Mouse (Mus musculus) MN1 (cell line): Measurements from ENCODE around the gene Col19a1.

Source experiments
- DNase-seq: peaks from one replicate; pipeline ENCODE4 v3.0.0-alpha.2; 2016; ENCODE audit warnings: low spot score

The Col19a1 gene

DNA sequence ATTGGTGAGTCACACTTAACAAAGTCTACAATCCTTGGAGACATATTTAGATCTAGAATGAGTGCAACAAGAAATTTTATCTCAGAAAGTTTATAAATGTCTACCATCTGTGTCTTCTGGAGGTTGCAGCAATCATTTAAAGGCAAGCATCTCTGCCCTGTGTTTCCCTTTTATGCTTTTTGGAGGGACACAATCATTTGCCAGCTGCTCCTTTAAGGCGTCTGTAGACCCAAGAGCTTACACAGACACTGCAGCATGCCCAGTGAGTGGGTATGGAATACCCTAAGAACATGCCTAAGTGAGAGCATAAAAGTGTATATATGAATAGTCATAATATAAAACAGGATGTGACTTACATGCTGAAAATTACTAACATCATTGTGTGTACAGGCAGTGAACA lies 357.7 kb downstream of the Col19a1 start:
- no peak for DNase-seq

DNA sequence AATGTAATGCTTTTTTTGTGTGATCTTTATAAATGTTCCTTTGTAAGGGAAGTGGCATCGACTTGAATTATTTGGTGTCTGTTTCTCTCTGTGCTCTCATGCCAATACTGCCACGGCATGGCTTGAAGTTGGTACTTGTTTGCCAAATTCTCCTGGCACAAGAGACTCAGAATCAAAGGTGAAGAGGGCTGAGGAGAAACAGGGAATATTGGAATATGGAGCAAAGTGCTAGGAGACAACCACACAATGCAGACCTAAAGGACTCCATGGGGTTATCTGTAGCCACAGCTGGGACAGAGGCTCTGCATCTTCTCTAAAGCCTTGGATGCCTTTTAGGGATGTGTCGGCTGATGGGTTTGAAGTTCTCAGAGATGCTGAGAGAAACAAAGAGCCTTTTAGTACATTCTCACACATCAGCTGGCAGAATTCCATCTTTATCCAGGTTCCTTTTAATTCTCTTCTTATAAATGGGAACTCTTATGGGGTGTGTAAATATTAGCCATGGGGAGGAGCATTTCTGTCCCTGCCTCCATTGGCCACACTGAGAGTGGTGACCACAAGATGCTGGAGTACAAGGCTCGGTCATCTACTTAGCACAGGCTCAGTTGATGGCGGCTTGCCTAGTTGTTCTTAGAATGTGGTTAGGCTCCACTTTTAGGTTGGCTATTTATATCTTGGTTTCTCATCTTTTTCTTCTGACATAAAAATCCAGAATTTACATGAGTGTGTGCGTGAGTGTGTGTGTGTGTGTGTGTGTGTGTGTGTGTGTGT lies 360.1 kb downstream of the Col19a1 start:
- no peak for DNase-seq

DNA sequence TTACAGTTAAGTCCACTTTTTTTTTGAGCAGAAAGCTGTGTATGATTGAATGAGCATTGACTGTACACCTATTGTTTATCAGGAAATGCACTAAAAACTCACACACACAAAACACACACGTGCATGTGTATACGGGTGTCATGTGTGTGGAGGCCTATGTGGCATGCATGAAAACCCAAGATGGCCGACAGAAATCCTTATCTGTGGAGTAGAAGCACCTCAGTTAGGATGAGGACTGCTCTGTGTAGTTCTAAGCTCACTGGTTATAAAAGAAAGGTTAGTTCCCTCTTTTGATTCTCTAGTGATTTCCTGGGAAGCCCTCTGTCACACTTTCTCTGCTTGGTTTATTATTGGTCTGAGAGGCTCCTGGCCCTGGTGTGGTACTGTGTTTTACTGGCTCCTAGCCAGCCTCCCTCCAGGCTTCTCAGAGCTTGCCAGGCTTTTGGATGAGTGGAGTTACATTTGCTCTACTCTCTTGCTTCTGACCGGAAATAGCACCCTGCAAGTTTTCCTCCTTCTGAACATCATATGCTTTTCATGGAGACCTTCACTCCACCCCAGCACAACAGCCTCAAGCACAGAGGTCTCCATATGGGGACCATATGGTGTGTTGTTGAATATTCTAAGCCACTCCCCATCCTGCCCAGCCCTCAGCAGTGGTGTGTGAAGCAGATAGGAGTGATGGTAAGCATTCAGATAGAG lies 361.3 kb downstream of the Col19a1 start:
- no peak for DNase-seq

DNA sequence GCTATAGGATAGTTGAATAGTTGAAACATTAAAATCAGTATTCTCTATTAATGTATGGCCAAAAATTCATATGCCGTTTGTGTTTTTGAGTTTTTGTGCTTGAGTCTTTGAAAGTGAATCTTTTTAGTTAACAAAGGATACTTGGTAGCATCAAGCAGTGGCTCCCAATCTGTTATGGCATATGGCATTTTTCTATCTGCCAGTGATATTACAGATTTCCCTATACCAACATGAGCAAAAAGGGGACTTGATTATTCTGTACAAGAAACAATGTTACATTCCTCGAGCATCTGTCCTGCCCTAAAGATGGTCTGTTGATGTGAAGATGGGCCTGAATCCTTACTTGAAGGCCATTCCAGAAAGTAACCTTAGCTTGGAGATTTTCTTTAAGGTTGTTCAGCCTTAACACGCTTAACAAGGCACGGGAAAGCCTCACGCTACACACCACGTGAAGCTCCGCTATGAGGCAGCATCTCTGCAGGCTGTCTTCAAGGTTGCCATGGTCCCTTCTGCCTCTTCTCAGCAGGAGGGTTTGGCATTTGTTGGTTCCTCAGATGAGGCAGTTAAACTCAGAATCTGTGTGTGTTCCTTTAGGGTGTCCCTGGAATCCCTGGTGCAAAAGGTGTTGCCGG lies 364.2 kb downstream of the Col19a1 start:
- DNase-seq = no peak

DNA sequence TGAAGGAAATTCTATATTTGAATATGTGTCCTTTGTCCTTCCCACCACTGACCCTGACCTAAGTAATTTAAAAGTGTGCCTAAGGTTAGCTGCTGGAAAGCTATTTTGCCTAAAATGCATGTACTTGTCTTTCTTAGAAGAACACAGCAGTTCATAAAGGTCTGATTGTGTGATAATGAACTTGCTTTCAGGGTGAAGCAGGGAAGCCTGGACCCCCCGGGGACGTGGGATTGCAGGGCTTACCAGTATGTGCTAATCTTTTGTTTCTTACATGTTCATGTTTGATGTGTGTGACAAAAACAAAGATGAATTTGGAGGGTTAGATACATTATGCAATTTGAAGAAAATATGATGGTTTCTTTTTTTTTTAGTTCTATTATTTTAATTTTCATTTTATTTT lies 365.0 kb downstream of the Col19a1 start:
- DNase-seq = no peak

DNA sequence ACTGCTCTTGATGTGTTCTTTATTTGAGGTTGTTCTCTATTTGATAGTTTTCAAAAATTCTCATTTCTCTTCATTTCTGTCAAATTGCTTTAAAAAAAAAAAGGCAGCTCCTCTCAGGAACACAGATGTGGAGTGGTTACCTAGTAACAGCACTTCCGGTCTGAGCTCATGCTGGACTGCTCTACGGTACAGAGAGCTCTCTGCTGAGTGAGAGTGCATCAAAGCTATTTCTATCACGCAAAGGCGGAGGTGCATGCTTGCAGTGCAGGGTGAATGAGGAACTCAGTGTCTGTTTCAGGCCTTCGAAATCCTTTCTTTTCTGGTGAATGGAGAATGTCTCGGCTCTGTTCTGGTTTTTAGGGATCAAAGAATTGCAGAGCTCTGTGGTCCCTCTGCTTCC lies 368.2 kb downstream of the Col19a1 start:
- peak; percentile 14 for DNase-seq
